Mouse (Mus musculus) gastrocnemius, adult 2 months (tissue): ENCODE data around the gene 2410004B18Rik. TPM values are rescaled to one million over a fixed set of nuclear protein-coding genes. Genes with fewer than 3 reads are reported as not detected.
A peak's percentile ranks its signal among the peaks of the same experiment; 100 is the strongest.
"Not testable (repeated sequence)": the region's sequence is repeated elsewhere in the genome, so short reads cannot be mapped to it uniquely, and the experiment has no call there.

Source experiments
- DNase-seq: peaks from one replicate; pipeline ENCODE4 v3.0.0; 2022
- H3K27ac ChIP-seq: fragments of 200-600 bp; 2 replicates; pipeline ENCODE4 v1.8.1; 2022; ENCODE audit warnings: mild to moderate bottlenecking
- H3K4me3 ChIP-seq: fragments of 200-600 bp; 2 replicates; pipeline ENCODE4 v1.8.1; 2022; ENCODE audit warnings: mild to moderate bottlenecking, moderate library complexity
- CTCF ChIP-seq: fragments of 200-600 bp; IDR thresholded peaks from 2 replicates; pipeline ENCODE4 v1.8.1; 2022; ENCODE audit warnings: antibody characterized with exemption, mild to moderate bottlenecking, moderate library complexity
- intact Hi-C: fragments of 180-260 bp; cut with DNase I; formaldehyde crosslinking; loops from one replicate; pipeline ENCODE4 v1.15.1; 2025
- total RNA-seq, 2 experiments: library from RNA; stranded (reverse); gene quantifications; 2 replicates each; pipeline ENCODE4 v1.2.3; 2021

Gene 2410004B18Rik
- total RNA-seq, 2 experiments from 2014 or later = 18.2 to 19.6 TPM

- Histone ChIP-seq H3K27ac (no peak overlapping the region), H3K4me3 (no peak overlapping the region)
- no peak for TF ChIP-seq CTCF
- intact Hi-C loops = no loop called here
- DNase-seq = no peak
These were observed 22.0 kb downstream of the 2410004B18Rik start for GRCm38 (mm10) chr3:145959824-145960223.

GRCm38 (mm10) chr3:145962411-145962810 is 24.6 kb downstream of the 2410004B18Rik start:
- DNase-seq = no peak
- no peak overlapping the region for H3K27ac ChIP-seq
- TF ChIP-seq CTCF = no peak

GRCm38 (mm10) chr3:145963101-145964017 is 25.5 kb downstream of the 2410004B18Rik start:
- intact Hi-C loops = no loop called here
- Histone ChIP-seq H3K27ac (no peak overlapping the region), H3K4me3 (peak overlapping the region; percentile 42)
- no peak for TF ChIP-seq CTCF
- DNase-seq = no peak

More at GRCm38 (mm10) chr3:145962411-145962810, 24.6 kb downstream of the 2410004B18Rik start:
- H3K4me3 ChIP-seq = no peak overlapping the region
- intact Hi-C loops = no loop called here

- TF ChIP-seq CTCF = no peak
- intact Hi-C loops = no loop called here
- no peak for DNase-seq
- Histone ChIP-seq H3K27ac (no peak overlapping the region), H3K4me3 (peak overlapping the region; percentile 42; the same call in 1 of the 2 replicates)
These were observed 26.2 kb downstream of the 2410004B18Rik start for GRCm38 (mm10) chr3:145964018-145964387.

- intact Hi-C loops = no loop called here
- Histone ChIP-seq H3K27ac (peak overlapping the region; percentile 16; the same call in 1 of the 2 replicates), H3K4me3 (peak overlapping the region; percentile 23)
- no peak for TF ChIP-seq CTCF
- no peak for DNase-seq
These were observed 26.7 kb downstream of the 2410004B18Rik start for GRCm38 (mm10) chr3:145964473-145964872.

GRCm38 (mm10) chr3:145965583-145965982 is 27.8 kb downstream of the 2410004B18Rik start:
- not testable (repeated sequence) for H3K27ac ChIP-seq

GRCm38 (mm10) chr3:145966806-145967205 is 29.0 kb downstream of the 2410004B18Rik start:
- intact Hi-C loops = no loop called here
- no peak for DNase-seq
- Histone ChIP-seq H3K4me3 (no peak overlapping the region), H3K27ac (no peak overlapping the region)
- no peak for TF ChIP-seq CTCF

More at GRCm38 (mm10) chr3:145965583-145965982, 27.8 kb downstream of the 2410004B18Rik start:
- DNase-seq, intact Hi-C loops, H3K4me3 ChIP-seq: not testable (repeated sequence)

GRCm38 (mm10) chr3:145969031-145969501 is 31.3 kb downstream of the 2410004B18Rik start:
- Histone ChIP-seq H3K4me3 (no peak overlapping the region), H3K27ac (no peak overlapping the region)
- DNase-seq = no peak
- no peak for TF ChIP-seq CTCF
- intact Hi-C loops = no loop called here

GRCm38 (mm10) chr3:145971501-145971900 is 33.7 kb downstream of the 2410004B18Rik start:
- intact Hi-C loops = no loop called here
- no peak overlapping the region for H3K4me3 ChIP-seq
- DNase-seq = no peak
- H3K27ac ChIP-seq = no peak overlapping the region
- no peak for TF ChIP-seq CTCF

GRCm38 (mm10) chr3:145974986-145975385 is 37.2 kb downstream of the 2410004B18Rik start:
- Histone ChIP-seq H3K4me3 (no peak overlapping the region), H3K27ac (no peak overlapping the region)
- intact Hi-C loops = no loop called here
- TF ChIP-seq CTCF = no peak
- DNase-seq = no peak

- Histone ChIP-seq H3K4me3 (no peak overlapping the region), H3K27ac (no peak overlapping the region)
- no peak for DNase-seq
- no peak for TF ChIP-seq CTCF
- intact Hi-C loops = loop anchor here (5.0 kb wide), 1 partner anchor 48 kb away; the partner anchor contains the start of gene 2410004B18Rik
These were observed 47.6 kb downstream of the 2410004B18Rik start for GRCm38 (mm10) chr3:145985333-145985925.

- no peak for DNase-seq
- intact Hi-C loops = loop anchor here (5.0 kb wide), 1 partner anchor 49 kb away; the partner anchor contains the start of gene 2410004B18Rik
- H3K27ac ChIP-seq = no peak overlapping the region
- no peak for TF ChIP-seq CTCF
- no peak overlapping the region for H3K4me3 ChIP-seq
These were observed 48.6 kb downstream of the 2410004B18Rik start for GRCm38 (mm10) chr3:145986317-145987001.
